Mouse (Mus musculus) skeletal muscle tissue, adult 2 months (tissue): Measurements from ENCODE around the gene Gpr25.

Experiments
- DNase-seq: peaks from one replicate; pipeline ENCODE4 v3.0.0-alpha.2; 2012; ENCODE audit warnings: low read depth, low spot score

Gene Gpr25

GRCm38 (mm10) chr1:136232986-136233790, 27.5 kb downstream of the Gpr25 start:
- no peak for DNase-seq

GRCm38 (mm10) chr1:136232285-136232926, 28.3 kb downstream of the Gpr25 start:
- DNase-seq = no peak

- DNase-seq = no peak
These were observed 29.1 kb downstream of the Gpr25 start for GRCm38 (mm10) chr1:136231596-136231995.

- no peak for DNase-seq
These were observed 30.5 kb downstream of the Gpr25 start for GRCm38 (mm10) chr1:136230201-136230600.

GRCm38 (mm10) chr1:136229040-136229373, 31.7 kb downstream of the Gpr25 start:
- no peak for DNase-seq

- no peak for DNase-seq
These were observed 32.2 kb downstream of the Gpr25 start for GRCm38 (mm10) chr1:136228328-136229039.

GRCm38 (mm10) chr1:136227870-136228269, 32.8 kb downstream of the Gpr25 start:
- DNase-seq = no peak

- no peak for DNase-seq
These were observed 34.0 kb downstream of the Gpr25 start for GRCm38 (mm10) chr1:136226626-136227025.

- DNase-seq = no peak
These were observed 34.8 kb downstream of the Gpr25 start for GRCm38 (mm10) chr1:136225846-136226245.

- DNase-seq = no peak
These were observed 36.8 kb downstream of the Gpr25 start for GRCm38 (mm10) chr1:136223758-136224342.

GRCm38 (mm10) chr1:136222386-136222785, 38.3 kb downstream of the Gpr25 start:
- DNase-seq = no peak

GRCm38 (mm10) chr1:136220037-136220871, 40.4 kb downstream of the Gpr25 start:
- no peak for DNase-seq

- no peak for DNase-seq
These were observed 46.4 kb downstream of the Gpr25 start for GRCm38 (mm10) chr1:136214304-136214703.

- DNase-seq = peak; percentile 18
These were observed 47.9 kb downstream of the Gpr25 start, which contains the start of gene Mroh3 for GRCm38 (mm10) chr1:136212803-136213202. Gene Mroh3, minus strand, starts transcription at chr1:136212828.
